Mouse (Mus musculus) gastrocnemius, postnatal 25 days (tissue): ENCODE data around the gene Akt2. TPM values are rescaled to one million over a fixed set of nuclear protein-coding genes. Genes with fewer than 3 reads are reported as not detected.
A peak's percentile ranks its signal among the peaks of the same experiment; 100 is the strongest.
"Not testable (repeated sequence)": the region's sequence is repeated elsewhere in the genome, so short reads cannot be mapped to it uniquely, and the experiment has no call there.

Experiments
- DNase-seq: peaks from one replicate; pipeline ENCODE4 v3.0.0; 2022
- total RNA-seq, 2 experiments: library from RNA; stranded (reverse); gene quantifications; 1 replicate in 1 of 2; 2 replicates in 1 of 2; pipeline ENCODE4 v1.2.3; 2021

Gene Akt2
- total RNA-seq, 2 experiments from 2014 or later = 135 to 147 TPM

DNA sequence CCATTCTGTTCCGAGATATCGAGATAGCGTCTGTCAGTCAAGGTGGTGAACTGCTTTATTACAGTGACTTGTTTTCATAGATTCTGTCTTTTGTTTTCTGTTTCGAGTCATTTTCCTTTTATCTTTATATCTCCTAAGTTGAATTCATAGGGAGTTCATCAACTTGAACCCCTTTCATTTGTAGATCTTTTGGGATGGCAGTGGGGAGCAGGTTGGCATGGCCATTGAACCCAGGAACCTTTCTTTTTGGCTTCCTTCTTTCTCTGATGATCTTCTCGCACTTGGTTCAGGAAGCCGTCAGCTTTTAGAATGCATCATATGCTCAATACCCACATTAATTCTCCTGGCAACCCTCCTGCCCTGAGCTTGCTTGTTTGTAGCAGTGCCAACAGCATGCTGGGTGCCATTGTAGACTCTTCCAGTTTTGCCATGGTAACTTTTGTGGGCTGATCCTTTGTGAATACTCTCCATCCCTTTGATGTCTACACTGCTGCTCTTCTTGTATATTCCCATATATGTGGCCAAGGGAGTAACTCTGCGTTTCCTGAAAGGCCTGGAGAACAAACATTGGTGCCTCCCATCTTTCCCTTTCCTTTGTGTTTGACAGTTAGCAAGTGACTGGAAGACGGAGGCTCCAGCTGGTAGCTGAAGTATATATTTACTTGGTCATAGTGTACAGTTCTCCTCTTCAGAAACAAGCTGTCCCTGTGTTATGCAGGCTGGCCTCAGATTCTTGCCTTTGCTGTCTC, 22.6 kb downstream of the Akt2 start:
- DNase-seq = no peak

DNA sequence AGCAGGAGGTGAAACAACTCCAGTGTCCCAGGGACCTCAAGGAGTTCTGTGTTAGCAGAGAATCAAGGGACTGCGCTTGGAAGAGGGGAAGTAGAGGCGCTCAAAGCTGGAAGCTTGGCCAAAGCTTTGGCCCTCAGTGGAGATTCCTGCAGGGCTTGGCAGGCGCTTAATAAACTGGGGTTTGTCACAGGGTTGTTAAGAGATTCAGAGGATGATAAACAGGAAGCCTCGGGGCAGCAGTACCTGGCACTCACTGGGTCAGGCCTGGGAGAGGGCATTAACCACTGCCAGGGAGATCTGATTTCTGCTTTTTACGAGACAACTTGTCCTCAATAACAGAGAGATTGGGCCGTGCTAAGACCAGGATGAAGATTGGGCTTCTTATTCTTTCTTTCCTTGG, 29.7 kb downstream of the Akt2 start:
- no peak for DNase-seq

DNA sequence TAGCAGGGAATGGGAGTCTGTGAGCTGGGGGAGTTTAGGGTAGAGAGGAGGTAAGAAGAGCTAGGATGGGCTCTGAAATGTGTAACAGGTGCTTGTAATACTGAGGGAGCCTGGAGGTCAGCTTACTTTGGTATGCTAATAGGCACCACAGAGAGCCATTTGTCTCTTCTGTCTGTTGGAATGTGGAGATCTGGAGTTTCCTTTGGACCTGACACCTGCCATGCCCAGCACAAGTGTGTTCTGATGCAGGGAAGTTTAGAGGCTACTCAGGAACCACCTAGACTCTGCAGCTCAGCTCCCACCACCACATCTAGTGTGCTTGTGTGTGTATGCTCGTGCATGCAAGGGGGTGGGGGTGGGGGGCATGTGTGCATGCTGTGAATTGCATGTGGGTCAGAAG, 30.9 kb downstream of the Akt2 start:
- no peak for DNase-seq

DNA sequence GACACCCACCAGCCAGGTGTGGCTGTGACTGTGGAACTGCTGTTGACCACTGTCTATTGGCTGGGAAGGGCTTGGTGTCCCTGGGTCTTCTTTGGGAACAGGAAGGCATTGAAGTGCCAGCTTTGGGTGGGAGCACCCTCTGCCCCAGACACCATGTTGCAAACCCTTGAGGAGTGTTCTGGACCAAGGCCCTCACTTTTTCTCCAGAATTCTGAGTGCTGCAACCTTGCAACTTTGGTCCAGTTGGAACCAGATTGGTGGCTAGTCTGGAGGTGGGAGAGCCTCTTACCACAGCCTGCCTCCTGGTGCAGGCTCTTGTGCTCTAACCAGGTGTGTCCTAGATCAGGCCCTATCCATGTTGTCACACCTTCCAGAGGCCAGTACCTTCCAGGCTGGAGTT, 33.6 kb downstream of the Akt2 start:
- no peak for DNase-seq

DNA sequence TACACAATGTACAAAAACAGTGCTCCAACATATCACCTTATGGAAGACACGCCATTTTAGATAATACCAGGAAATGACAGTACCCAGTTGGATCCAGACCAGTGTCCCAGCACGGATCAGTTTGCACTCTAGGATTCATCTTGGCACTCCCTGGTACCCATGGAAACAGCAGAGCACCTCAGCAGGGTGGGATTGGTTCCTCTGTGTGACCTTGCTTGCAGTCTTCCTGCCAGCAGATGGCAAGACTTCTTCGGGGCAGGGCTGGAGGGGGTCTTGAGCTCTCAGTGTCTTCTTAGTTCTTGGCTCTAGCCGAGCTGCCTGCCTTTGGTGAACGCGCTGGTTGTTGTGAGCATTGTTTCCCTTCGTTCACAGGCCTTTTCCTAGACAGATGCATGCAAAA, 36.4 kb downstream of the Akt2 start:
- DNase-seq = no peak

DNA sequence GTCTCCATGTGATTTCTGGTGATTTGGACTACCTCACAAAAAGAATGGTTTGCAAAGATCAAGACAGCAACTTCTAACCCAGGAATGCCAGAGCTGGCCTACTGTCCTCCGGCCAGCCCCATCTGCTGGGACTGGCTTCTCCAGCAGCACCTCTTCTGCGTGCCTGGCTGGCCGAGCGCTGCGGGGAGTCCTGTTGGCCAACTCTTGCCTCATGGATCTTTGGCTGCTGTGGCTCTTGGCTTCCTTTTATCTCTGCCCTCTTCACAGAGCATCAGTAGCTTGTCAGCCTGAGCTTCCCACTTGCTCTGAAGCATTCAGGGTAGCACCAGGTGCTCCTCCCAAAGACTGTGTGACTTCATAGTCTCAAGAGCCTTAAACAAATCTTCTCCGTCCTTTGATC, 36.8 kb downstream of the Akt2 start:
- no peak for DNase-seq

DNA sequence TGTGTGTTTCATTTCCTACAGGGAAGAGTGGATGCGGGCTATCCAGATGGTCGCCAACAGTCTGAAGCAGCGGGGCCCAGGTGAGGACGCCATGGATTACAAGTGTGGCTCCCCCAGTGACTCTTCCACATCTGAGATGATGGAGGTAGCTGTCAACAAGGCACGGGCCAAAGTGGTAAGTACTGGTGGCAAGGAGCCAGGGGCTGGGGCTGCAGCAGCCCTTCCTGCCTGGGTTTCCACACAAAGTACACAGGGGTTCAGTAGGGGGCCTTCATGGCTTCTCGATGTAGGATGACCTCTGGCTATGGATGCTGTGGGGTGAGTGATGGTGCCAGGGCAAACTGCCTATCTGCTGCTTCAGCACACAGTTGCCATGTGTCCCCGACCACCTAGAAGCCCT, 37.5 kb downstream of the Akt2 start:
- not testable (repeated sequence) for DNase-seq

DNA sequence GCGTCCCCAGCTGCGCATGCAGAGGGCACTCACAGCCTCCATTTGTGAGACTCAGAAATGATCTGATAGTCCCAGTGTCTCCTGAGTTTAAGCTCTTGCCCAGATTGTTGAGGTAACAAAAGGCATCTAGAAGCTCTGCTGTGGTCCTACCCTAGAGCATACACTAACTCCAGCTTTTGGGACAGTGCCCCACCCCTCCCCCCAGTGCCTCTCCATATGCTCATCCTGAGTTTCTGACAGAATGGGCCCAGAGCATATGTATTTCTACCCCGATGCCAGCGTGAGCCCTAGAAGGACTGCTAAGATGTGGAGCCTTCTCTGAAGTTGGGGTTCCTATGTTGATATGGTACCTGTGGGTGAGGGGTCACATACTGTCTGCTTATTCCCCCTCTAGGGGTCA, 40.1 kb downstream of the Akt2 start:
- DNase-seq = no peak

DNA sequence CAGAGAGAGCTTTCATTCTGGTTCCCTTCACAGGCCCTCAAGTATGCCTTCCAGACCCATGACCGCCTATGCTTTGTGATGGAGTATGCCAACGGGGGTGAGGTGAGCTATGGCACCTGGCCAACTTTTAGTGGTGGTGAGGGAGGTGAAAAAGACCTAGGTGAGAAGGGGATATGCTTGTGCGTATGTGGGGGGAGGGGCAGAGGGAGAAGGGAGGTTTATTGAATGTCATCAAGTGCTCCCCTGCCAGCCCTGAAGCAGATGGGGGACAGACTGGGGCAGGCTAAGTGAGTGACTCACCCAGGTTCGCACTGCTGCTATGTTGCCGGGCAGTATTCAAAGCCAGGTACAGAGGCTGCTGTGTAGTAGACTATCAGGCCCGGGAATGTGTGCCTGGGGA, 41.8 kb downstream of the Akt2 start:
- DNase-seq = no peak

DNA sequence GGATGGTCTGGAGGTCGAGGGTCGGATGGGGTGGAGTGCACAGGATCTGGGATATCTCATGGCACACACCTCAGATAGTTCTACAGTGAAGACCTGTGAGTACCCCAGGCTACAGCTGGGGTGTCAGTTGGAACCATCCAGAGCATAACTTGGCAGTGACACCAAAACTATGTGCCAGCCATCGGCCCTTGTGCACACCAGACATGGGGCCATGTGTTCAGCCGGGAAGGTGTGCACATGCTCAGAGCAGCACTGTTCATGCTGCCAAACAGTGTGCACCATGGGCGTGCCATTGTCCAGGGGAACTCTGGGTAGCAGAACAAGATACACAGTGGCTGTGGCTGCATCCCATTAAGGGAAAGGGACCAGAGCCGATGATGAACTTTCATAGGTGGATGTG, 43.3 kb downstream of the Akt2 start:
- DNase-seq = no peak

DNA sequence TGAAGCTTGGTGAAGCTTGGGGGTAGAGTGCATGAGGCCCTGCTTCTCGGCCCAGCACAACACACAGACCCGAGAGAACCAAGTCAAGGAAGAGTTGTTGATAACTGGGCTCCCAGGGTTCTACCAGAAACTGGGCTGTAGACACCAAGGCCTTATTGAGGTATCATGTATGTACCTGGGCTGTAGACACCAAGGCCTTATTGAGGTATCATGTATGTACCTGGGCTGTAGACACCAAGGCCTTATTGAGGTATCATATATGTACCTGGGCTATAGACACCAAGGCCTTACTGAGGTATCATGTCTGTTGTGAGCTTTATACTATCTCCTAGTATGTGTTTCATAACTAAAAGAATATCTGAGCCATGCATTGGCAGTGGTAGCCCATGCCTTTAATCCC, 43.7 kb downstream of the Akt2 start:
- DNase-seq = not testable (repeated sequence)

DNA sequence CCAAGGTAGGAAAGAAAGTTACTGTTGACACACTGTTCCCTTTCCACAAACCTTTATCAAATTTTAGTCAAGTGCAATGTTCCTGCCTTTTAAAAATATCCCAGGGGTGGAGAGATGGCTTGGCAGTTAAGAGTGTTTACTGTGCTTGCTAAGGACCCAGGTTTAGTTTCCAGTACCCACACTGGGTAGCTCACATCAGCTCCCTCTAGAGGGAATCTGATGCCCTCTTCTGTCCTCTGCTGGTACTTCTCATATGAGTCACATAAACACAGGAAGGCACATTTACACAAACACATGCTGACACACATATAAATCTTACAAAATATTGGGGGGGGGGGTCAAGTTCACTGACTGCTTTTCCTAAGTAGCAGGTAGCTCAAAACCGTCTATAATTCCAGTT, 53.1 kb downstream of the Akt2 start:
- DNase-seq = no peak

DNA sequence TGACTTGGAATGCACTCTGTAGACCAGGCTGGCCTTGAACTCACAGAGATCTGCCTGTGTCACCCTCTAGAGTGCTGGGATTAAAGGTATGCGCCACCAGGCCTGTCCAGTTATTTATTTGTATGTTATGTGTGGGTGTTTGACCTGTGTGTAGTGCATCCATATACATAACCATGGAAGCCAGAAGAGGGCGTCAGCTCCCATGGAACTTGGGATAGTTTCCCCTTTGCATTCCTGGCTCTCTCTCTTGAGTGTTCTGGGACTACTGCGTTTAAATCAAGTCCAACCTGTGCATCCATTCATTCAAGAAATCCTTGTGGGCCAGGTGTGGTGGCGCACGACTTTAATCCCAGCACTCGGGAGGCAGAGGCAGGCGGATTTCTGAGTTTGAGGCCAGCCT, 55.2 kb downstream of the Akt2 start:
- no peak for DNase-seq

DNA sequence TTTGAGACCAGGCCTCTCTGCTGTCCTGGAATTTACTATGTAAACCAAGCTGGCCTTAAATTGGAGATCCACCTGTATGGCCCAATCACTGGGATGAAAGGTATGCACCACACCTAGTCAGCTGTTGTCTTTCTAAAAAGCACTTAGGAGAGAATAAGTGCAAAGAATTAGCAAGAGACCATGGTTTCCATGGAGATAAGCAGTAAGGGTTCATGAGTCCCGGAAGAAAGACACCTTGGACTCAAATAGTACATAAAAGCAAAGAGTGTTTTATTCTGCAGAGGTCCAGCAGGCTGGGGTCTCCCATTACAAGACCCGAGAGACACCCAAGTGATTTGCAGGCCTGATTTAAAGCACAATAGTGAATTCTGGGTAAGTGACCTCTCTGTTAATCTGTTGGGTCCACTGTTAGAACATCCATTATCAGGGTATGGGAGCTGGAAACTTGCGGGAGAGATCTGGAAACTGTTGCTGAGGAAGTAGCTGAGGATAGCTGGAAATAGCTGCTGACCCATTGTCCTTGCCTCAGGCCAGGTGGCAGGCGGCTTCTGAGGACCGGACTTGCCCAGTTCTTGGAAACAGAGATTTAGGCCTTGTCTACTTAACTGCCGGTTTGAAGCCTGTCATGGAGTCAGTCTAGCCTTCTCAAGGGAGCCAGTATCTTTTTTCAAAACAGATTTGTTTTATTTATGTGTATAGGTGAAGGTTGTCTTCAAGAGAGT, 56.1 kb downstream of the Akt2 start:
- DNase-seq = no peak

DNA sequence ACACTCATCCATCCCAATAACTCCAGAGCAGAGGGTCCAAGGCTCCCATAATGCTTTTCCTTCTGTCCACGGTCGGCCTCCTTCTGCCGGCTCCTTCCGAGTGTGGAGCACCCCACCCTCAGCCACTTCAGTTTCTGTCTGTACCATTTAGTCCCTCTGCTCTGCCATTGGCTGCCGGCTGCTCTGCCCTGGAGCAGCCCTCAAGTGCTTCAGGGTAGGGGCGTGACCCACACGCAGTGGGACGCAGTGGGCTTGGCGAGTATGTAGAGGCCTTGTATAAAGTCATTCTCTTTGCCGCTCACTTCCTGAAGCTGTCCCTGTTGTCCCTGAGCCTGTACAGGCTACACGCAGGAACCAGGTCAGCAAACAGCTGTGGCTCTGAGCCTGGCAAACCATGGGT, 58.4 kb downstream of the Akt2 start:
- DNase-seq = no peak

DNA sequence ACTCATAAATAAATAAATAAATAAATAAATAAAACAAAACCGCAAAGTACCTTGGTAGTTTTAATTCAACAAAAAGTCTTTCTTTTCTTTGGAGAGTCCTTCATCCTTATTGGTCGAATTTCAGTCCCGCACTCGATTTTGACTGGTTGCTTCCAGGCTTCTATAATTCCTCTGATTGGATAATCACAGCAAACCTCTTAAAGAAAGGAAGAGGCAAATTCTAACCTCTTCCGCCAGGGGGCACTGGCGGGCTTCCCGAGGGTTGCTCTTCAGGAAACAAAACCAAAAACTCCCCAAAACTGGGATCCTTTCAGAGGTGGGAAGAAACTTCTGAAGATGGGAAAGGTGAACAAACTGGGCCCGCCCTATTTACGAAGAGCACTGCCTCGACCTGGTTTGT, 59.6 kb downstream of the Akt2 start:
- peak; percentile 51 for DNase-seq

DNA sequence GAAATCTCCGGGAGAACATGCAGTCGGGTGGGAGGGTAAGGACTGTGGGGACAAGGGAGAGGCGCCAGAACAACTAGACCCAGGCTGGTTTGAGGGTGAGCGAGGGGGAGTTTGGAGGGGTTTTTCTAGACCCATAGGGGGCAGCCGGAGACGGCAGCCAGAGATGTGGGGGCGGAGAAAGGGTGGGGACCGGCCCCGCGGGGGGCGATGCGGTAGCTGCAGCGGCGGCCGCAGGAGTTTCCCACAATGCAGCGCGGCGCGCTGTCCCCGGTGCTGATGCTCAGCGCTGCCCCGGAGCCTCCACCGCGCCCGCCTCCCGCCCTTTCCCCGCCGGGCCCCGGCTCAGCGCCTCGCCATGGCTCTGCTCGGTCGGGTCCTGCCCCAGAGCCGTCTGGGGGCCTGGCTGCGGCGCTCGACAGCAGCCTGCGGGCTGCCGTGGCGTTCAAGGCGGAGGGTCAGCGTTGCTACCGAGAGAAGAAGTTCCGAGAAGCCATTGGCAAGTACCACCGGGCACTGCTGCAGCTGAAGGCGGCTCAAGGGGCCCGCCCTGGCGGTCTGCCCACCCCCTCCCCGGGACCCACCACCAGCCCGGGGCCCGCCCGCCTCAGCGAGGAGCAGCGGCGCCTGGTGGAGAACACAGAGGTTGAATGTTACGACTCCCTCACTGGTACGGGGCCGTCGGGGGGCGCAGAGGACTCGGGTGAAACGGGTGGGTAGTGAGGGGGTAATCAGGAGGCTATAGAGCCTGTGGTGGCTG, 62.5 kb downstream of the Akt2 start, which contains the start of gene Ttc9b:
Ttc9b (plus strand) TSS at position 235 of the 757 bp plus-strand sequence.
- no peak for DNase-seq

DNA sequence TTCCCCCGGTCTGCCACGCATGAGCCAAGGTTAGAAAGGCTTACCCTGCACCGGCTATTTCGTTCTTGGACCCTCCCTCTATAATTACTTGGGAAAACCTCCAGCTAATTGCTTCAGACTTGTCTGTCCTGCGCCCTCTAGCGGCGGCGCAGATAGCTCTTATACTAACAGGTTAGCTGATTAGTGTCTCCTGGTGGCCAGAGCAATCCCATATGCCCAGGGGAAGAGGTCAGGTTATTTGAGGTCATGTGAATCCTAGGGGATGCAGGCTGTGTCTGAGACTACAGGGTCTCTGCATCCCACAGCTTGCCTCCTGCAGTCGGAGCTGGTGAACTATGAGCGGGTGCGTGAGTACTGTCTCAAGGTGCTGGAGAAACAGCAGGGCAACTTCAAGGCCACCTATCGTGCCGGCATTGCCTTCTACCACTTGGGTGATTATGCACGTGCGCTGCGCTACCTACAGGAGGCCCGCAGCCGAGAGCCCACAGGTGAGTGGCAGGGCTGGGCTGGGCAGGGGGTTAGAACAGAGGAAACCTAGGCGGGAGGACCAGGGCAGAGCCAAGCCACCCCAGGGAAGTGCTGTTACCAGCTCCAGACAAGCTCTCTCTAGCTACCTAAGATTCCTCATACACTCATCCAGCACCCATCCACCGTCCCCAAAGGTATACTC, 63.4 kb downstream of the Akt2 start:
- DNase-seq = no peak

DNA sequence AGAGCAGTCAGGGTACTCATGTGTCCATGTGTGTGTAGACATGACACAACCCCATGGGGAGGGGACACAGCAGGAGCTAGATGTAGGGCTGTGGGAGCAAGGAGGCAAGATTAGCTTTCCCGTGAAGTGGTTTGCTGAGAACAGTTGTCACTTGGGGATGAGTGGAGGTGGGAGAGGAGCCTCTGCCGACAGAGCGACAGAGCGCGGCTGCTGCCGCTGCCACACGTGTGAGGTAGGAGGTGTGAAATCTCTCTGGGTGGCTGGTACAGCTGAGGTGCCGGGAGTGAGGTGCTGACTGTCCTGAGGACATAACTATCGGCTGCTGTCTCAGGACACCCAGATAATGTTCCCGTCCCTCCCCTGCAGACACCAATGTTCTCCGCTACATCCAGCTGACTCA, 64.2 kb downstream of the Akt2 start:
- DNase-seq = no peak

DNA sequence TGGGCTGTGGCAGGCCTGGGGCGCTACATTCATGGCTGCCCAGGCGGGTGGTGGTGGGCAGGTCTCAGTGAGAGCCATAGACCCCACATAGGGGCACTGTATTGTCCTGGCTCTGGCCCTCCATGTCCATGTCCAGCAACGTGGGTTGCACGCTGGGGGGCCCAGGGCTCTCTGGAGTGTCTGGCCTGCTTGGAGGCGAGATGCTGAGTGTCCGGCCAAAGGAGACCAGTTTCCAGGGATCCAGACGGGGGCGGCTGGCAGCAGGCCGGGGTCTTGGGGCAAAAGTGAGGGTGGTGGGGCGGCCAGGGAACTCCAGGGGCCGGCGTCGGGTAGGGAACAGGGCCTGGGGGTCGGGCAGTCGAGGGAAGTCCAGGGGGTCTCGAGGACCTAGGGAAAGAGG, 65.2 kb downstream of the Akt2 start:
- no peak for DNase-seq

DNA sequence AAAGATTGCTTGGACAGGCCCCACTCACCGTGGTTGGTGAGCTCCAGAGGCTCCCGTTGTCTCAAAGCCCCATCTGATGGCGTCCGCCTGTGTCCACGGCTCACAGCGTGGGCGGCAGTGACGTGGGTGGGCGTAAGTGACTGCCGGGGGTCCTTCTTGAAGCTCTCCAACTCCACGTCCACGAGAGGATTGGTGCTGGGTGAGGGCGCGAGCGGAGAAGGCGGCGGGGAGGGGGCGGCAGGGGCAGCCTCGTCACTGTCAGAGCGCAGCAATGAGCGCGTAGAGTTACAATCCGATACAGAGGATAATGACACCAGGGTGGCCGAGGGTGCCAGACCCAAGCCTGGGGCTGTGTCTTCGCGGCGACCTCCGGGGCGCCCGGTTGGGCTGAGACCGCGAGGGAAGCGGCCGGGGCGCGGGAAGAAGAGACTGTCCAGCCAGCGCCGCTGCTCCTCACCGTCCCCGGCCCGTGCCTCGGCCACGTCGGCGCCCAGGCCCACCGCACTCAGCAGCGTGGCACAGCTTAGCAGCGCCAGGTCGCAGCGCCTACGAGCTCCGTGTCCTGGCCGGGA, 66.6 kb downstream of the Akt2 start:
- no peak for DNase-seq
